Mouse (Mus musculus) urinary bladder, postnatal 36 days (tissue): ENCODE data around the gene A830031A19Rik.

Experiments used
- DNase-seq, 2 experiments: peaks; one replicate each; pipeline ENCODE4 v3.0.0; 2022; ENCODE audit warnings: low spot score in 2 of 2, mixed read lengths in 1 of 2

A830031A19Rik gene

GRCm38 (mm10) chr11:24095656-24096353 lies 21.0 kb upstream of the A830031A19Rik start:
- DNase-seq: no peak

DNA sequence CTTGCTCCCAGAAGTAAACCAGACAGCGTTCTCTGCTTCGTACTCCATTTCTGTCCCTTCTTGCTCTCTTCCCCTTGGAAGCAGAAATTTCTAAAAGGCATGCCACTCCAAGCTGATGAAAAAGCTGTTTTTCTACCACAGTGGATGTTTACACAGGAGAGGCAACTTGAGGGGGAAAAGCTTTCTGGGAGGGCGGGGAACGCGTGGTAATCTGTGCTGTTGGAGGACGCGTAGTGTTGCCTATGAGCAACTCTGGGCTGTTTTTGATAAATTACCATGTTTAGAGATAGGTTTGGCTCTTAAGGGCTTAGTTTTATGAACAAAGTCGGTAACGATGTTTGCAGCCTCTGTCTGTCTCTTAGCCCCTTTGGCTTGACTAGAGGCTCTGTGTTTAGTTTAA lies 20.4 kb upstream of the A830031A19Rik start:
- no peak for DNase-seq

DNA sequence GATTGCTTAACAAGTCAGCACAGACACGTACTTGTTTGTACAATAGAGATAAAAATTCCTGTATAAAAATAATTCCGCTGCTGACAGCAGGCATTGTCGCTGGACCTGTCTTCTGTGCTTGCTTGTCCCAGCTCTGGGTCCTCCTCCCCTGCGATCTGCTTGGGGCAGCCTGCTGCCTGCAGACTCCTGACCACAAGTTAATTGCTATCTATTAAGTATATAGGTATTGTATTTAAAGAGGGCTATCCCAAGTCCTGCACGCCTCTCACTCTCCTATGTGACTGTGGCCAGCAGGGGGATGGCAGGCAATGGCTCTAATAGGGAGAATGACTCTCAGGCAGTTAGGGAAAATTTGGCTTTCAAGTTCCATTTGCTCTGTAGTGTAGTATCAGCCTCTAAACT lies 19.2 kb upstream of the A830031A19Rik start:
- DNase-seq: no peak

DNA sequence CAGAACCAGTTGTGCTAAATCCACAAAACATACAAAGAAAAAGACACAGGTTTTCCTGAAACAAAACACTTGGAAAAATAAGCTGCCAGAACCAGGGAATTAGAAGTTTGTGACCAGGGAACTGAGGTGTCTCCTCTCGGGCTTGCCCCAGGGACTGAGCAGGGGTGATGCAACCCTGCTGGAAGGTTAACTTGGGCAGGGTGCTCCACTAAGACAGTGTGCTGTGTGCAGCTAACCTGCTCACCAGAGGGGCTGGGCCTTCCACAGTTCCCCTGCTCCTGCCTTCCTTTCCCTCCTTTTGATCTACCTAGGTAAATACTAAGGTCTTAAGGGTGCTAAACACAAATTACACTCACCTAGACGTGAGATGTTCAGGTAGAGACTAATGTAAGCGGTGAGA lies 17.8 kb upstream of the A830031A19Rik start:
- DNase-seq: no peak

GRCm38 (mm10) chr11:24091393-24092080 lies 16.7 kb upstream of the A830031A19Rik start:
- no peak for DNase-seq

GRCm38 (mm10) chr11:24090443-24090842 lies 15.6 kb upstream of the A830031A19Rik start:
- no peak for DNase-seq

DNA sequence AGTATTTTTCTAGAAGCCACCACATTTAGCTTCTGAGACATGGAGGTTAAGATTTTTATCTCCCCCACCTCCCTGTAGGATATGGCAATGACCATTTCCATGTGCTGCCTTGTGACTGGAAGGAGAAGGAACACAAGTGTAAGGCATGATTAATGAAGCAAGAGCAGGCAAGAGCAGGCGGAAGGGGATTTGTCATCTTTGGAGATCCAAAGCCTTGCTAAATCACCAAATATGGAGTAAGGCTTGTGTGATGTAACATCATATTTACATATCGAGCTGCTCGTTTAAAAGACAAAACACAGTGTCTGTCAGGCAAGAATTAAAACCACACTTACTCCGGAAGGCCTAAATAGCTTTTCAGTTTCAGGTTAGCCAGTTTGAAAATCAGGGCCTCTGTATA lies 12.2 kb upstream of the A830031A19Rik start:
- no peak for DNase-seq

DNA sequence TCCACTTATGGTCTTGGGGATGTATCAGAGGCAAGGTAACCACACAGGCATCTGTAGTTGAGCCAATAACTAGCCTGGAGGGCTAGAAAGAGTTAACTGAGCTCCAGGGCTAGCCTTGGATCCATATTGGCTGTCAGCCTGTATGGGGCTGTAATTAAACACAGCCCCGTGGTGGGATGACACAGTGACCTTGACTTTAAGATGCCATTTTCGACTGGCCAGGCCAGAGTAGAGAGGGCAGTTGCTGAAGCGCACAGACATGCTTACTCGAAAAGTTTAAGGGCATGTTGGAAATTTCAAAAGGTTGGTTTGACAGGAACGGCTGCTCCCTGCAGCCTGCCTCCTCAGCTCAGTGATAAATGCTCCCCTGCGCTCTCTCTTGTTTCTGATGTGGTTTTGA lies 11.1 kb upstream of the A830031A19Rik start:
- DNase-seq: no peak

DNA sequence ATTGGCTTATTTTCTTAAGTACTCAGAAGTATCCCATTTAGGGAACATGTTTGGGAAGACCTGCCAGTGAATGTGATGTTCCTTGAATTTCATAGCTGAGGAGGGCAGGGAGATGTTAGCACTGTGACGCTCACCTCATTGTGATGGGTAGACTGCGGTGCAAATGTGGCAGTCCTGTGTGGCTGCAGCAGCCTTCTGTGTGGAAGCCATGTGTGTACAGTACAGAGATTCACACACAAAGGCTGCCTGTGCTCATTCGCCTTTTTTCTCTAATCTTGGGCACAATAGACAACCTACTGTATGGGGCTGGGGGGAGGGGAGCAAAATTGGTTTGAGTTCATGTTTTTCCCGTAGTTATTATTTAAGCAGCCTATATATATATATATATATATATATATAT lies 9.7 kb upstream of the A830031A19Rik start:
- no peak for DNase-seq

DNA sequence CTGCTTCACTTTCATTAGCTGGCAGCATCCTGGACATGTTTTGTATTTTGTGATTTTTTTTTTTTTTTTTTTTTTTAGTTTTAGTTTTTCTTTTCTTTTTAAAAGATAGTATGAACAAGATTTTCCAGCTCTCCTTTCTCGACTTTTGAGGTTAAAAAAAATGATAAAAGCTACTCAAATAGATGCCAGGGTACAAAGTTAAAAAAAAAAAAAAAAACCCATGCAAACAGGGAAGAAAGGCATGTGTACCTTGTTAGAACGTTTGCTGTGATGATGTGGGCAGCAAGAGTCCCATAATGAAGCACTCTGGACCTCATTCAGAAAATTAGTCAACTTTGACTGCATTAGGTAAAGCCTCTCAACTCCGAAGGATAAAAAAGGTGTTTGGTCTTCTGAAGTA lies 9.2 kb upstream of the A830031A19Rik start:
- no peak for DNase-seq

DNA sequence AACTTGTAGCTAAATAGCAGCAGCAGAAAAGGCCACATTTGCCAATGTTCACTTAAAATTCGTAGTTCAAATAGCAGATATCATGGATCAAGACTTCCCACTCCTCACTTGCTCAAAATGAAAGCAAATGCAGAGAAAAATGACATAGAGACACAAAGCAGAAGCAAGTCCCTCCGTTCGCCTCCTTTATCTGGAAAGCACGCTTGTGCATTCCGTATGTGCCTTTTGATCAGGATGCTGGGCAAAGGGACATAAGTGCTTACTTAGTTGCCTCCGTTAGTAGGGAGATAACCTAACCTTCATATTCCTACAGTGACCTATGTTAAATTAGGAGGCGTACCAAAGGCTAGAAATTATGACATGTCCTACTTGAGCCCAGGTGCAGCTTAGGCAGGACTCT lies 8.6 kb upstream of the A830031A19Rik start:
- DNase-seq: no peak

GRCm38 (mm10) chr11:24083076-24083405 lies 8.2 kb upstream of the A830031A19Rik start:
- no peak for DNase-seq

- DNase-seq: no peak
These were observed 7.7 kb upstream of the A830031A19Rik start for GRCm38 (mm10) chr11:24082385-24083075.

- peak in 1 of 2 experiments; percentile 15 for DNase-seq
These were observed 7.0 kb upstream of the A830031A19Rik start for GRCm38 (mm10) chr11:24081687-24082384.

GRCm38 (mm10) chr11:24081016-24081686 lies 6.3 kb upstream of the A830031A19Rik start:
- DNase-seq: peak in 1 of 2 experiments; percentile 24

DNA sequence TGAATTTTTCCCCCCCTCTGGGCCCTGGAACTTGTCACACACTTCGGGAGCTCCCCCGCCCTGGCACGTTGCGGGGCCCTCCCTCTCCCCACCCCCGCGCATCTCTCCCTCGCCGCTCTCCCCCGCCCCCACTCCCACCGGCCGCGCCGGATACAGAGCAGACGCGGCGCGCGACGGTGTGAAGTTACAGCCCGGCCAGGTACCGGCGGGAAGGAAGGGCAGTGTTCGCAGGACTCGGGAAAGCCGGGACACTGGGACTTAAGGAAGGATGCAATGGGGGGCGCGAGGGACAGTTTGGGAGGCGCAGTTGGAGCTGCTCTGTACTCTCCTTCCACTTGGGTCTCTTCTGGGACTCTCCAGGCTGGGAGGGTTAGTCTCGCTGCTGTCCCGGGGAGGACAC lies 5.7 kb upstream of the A830031A19Rik start:
- no peak for DNase-seq

DNA sequence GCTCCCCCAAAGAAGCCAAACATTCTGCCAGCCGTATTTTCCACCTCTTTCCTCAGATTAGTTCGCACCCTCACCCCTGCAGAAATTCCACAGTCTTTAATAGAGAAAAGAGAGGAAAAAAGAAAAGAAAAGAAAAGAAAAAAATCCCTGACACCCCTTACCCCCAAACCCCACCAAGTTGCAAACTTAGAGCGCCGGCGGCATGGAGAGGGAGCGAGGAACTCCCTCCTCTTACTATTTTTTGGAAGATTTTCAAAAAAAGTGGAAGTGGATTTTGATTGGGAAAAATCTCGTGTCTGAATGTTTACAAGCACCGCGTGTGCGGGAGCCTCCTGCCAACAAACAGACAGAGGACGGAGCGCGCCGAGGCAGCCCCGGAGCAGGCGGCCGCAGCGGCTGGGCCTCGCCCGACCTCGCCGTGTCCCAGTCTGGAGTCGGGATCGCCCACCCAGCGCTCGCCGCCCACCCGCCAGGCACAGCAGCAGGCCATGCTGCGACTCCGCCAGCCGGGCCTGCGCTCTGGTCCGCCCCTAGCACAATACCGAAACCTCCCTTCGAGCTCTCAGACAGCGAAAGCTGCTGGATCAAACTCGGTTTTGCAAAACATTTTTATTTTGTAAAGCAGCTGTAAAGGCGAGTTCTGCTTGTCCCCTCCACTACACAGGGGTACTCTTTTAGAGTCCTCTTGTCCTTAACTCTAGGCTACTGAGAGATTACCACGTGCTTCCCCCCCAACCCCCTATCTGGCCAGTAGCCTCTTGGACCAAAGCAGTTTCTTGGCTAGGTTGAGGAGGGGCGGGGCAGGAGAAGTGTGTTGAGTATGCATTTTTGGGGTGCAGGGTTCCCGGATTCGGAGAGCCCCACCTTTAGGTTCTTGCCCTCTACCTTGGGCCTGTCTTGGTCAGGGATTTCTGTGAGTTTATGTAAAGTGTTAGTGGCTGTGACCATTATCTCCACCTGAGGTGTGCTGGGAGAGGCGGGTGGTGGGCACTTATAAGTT lies 4.8 kb upstream of the A830031A19Rik start:
- DNase-seq: peak; percentile 20 to 34

GRCm38 (mm10) chr11:24078706-24079316 lies 4.0 kb upstream of the A830031A19Rik start:
- DNase-seq: no peak

DNA sequence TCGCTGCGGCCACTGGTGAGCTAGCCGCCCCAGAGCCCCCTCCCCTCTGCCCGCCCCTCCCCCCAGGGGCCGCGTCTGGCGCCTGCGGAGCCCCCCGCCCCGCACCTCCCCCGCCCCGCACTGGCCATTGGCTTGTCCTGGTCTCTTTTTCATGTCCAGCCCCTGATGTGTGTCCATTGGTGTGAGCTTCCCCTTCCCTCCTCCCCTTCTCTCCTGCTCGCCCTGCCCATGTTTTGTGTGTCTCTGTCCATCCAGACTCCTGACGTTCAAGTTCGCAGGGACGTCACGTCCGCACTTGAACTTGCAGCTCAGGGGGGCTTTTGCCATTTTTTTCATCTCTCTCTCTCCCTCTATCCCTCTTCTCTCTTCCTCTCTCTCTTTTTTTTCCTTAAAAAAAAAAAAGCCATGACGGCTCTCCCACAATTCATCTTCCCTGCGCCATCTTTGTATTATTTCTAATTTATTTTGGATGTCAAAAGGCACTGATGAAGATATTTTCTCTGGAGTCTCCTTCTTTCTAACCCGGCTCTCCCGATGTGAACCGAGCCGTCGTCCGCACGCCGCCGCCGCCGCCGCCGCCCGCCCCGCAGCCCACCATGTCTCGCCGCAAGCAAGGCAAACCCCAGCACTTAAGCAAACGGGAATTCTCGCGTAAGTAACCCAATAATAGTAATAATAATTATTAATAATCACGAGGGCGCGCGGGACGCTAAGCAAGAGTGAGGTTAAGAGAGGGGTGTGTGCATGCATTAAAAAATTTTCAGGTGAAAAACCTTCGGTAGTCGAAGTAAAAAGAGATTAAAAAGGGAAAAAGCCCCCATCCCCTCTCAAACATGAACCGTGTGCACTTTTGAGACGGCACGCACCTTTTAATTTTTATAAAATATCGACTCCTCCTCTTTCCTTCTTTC lies 3.2 kb upstream of the A830031A19Rik start, which contains the start of gene Bcl11a:
Bcl11a (plus strand) TSS at position 262 of the 911 bp plus-strand sequence.
- no peak for DNase-seq
